Mouse (Mus musculus): ENCODE measurements around the gene Nebl. TPM values are rescaled to one million over a fixed set of nuclear protein-coding genes. Genes with fewer than 3 reads are reported as not detected.

The Nebl gene
- total RNA-seq, 2 experiments from 2014 or later = 0.38 TPM; not detected in 1

- no peak for ATAC-seq (replicated peaks; ENCODE audit: low FRiP score, poor library complexity, severe bottlenecking)
Observed at GRCm38 (mm10) chr2:17525739-17526526, 205.3 kb downstream of the Nebl start.

DNA sequence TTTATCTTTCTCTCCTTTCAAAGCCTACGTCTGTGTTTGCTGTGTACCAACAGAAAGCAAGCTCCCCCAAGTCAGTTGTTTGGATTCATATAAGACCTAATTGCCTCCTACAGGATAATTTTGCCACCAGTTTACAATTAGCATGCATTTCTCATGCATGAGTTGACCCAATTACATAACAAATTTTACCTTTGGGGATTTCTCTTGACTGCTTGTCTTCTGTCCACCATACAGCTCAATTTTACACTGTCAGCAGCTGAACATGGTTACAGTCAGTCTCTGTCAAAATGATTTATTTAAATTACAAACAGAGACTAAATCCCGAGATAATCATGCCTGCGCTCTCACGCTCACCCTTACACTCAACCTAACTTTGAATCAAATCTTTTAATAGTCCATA is 206.1 kb downstream of the Nebl start:
- no peak for ATAC-seq (replicated peaks; ENCODE audit: low FRiP score, poor library complexity, severe bottlenecking)

GRCm38 (mm10) chr2:17524205-17524978 is 206.9 kb downstream of the Nebl start:
- no peak for ATAC-seq (replicated peaks; ENCODE audit: low FRiP score, poor library complexity, severe bottlenecking)

GRCm38 (mm10) chr2:17523791-17524190 is 207.5 kb downstream of the Nebl start:
- ATAC-seq (replicated peaks; ENCODE audit: low FRiP score, poor library complexity, severe bottlenecking) = no peak

GRCm38 (mm10) chr2:17515686-17516085 is 215.6 kb downstream of the Nebl start:
- ATAC-seq (replicated peaks; ENCODE audit: low FRiP score, poor library complexity, severe bottlenecking) = no peak

- no peak for ATAC-seq (replicated peaks; ENCODE audit: low FRiP score, poor library complexity, severe bottlenecking)
Observed at GRCm38 (mm10) chr2:17514765-17515164, 216.5 kb downstream of the Nebl start.

DNA sequence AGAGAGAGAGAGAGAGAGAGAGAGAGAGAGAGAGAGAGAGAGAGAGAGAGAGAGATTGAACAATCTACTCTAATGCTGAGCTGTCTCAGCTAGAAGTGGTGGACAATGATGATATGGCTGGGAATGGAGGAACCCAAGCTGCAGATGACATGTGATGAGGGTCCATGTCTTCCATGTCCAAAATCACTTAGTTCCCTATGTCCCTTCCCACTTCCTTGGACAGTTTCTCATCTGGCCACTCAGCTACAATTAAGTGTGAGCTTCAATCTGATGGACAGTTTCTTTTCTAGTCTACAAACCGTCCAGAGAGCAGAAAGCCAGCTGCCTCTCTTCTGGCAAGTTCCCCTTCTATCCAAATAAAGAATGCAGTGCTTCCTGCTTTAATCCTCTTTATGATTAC is 221.3 kb downstream of the Nebl start:
- no peak for ATAC-seq (replicated peaks; ENCODE audit: low FRiP score, poor library complexity, severe bottlenecking)

GRCm38 (mm10) chr2:17507362-17507761 is 223.9 kb downstream of the Nebl start:
- no peak for ATAC-seq (replicated peaks; ENCODE audit: low FRiP score, poor library complexity, severe bottlenecking)

- no peak for ATAC-seq (replicated peaks; ENCODE audit: low FRiP score, poor library complexity, severe bottlenecking)
Observed at GRCm38 (mm10) chr2:17504115-17504774, 227.0 kb downstream of the Nebl start.

DNA sequence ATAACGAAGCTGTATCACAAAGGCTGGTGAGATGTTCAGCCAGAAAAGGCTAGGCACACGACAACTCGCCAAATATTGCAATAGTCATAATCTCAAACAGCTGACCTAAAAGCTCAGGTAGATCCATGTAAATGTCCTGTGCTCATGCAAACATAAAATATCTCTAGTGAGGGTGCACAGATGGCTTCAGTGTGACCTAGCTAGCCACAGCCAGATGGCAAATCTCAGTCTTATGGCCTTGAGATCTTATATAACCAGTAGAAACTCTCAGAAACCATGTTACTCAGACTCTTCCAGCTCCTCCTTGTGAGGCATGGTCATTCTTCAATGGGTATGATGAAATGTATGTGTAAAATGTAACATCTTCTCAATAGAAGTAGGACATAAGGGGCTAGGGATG is 230.2 kb downstream of the Nebl start:
- ATAC-seq (replicated peaks; ENCODE audit: low FRiP score, poor library complexity, severe bottlenecking) = no peak

DNA sequence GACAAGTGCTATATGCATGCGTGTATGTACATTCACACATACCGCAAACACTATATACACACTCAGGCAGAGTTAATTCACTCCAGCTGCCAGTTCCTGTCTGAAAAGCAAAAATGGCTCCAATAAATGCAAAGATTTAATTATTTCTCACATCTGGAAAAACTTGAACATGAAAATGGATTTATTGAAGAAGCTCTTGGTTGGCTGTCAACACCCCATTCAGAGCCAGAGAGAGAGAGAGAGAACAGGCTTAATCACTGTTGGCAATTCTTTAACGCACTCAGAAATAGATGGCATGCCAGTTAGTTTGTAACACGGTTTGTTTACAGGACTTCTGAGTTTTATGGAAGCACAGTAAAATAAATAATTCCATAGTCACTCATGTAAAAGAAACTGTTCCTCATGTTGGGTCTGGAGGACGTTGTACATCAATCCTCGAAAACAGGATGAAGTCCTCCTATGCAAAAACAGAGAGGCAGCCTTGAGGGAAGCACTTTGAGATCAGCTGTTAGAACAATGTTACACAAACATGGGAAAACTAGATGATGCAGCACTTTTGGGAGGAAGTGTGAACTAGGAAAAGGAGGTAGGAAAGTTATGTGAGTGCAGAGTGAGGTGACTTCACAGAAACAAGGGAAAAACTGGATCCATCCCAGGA is 265.6 kb downstream of the Nebl start:
- ATAC-seq (replicated peaks; ENCODE audit: low FRiP score, poor library complexity, severe bottlenecking) = no peak

- no peak for ATAC-seq (replicated peaks; ENCODE audit: low FRiP score, poor library complexity, severe bottlenecking)
Observed at GRCm38 (mm10) chr2:17460434-17460833, 270.8 kb downstream of the Nebl start.

GRCm38 (mm10) chr2:17453676-17454075 is 277.6 kb downstream of the Nebl start:
- ATAC-seq (replicated peaks; ENCODE audit: low FRiP score, poor library complexity, severe bottlenecking) = no peak

DNA sequence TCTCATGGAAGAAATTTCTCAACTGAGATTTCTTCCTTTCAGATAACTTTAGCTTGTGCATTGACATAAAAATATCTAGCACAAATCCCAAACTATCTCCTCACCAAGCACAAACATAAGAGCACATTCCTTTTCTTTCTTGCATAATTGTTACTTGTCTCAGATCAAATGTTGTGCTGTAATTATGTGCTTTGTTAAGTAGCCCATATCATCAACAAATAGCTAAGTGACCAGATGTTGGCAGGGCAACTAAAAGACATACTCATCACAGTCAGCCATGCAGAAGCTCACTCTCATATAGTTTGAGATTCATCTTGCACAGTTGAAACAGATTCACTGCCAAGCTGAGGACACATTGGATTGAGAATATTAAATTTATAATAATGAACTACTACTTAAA is 282.9 kb downstream of the Nebl start:
- ATAC-seq (replicated peaks; ENCODE audit: low FRiP score, poor library complexity, severe bottlenecking) = no peak

DNA sequence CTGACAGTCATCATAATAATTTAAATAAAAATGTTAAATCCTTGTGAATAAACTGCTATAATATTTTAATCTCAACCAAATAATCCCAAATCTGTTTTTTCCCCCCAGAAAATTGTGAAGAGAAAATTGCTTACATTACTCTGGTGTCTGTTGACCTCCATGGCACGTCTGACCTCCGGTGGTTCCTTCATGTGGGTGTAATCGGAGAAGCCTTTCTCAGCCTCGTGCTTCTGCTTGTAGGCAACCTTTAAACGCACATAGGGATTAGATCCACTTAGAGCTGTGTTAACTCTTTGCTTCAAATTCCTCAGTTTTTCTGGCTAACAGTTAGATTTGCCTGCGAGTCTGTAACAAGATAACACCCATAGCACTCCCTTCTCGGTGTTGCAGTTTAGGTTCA is 287.7 kb downstream of the Nebl start:
- ATAC-seq (replicated peaks; ENCODE audit: low FRiP score, poor library complexity, severe bottlenecking) = no peak

- no peak for ATAC-seq (replicated peaks; ENCODE audit: low FRiP score, poor library complexity, severe bottlenecking)
Observed at GRCm38 (mm10) chr2:17438317-17438716, 292.9 kb downstream of the Nebl start.

DNA sequence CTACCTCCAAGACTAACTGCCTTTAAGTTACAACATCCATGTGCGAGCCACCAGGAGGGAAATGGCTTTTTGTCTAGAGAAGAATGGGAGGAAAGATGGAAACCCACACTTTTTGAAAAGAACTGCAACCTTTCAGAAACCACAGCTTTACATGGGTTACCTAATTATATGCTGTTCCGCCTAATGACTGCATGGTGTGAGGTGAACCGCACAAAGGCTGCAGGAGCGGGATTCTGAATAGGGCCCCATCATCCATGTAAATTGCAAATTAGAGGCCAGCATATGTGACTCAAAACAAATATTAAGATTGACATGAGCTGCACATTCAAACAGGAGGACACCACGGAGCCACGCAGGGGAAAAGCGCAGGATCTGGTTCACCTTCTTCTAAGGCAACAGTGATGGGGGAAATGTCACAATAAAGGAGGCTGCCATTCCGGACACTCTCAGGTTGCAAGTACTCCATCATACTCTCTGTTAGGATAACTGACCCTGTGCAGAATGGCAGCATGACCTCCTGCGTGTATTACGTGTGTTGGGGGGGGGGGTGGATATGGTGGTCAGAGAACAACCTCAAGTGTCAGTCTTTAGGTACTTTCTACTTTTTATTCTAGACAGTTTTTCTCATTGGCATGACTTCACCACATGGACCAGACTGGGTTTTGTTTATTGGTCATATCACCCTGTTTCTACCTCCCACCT is 294.4 kb downstream of the Nebl start:
- no peak for ATAC-seq (replicated peaks; ENCODE audit: low FRiP score, poor library complexity, severe bottlenecking)

- ATAC-seq (replicated peaks; ENCODE audit: low FRiP score, poor library complexity, severe bottlenecking) = no peak
Observed at GRCm38 (mm10) chr2:17435217-17435616, 296.0 kb downstream of the Nebl start.

- ATAC-seq (replicated peaks; ENCODE audit: low FRiP score, poor library complexity, severe bottlenecking) = no peak
Observed at GRCm38 (mm10) chr2:17429028-17429427, 302.2 kb downstream of the Nebl start.

GRCm38 (mm10) chr2:17428156-17428555 is 303.1 kb downstream of the Nebl start:
- no peak for ATAC-seq (replicated peaks; ENCODE audit: low FRiP score, poor library complexity, severe bottlenecking)
